8 mouse cellular contexts compared by ENCODE assay signal in the genomic region with DNA sequence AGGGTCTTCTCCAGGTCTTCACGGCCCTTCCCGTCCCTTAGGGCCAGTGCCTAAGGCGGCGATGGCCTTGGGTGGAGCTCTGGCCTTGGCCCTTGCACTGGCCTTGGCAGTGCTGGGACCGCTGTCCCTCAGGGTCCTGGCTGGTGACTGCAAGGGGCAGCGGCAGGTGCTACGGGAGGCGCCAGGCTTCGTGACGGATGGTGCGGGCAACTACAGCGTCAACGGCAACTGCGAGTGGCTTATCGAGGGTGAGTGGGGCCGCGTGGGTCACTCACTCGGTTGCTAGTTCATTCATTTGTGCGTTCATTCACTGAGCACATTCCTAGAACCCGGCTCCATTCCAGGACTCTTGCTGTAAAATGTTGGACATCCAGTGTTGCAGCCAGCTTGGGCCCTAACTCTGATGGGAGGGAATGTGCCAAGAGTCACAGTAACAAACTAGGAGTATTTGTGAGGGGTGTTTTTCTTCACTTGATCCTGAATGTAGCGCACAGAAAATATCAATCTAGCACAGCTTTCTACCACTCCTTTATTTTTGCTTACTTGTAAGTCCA. TPM values are rescaled to one million over a fixed set of nuclear protein-coding genes. Genes with fewer than 3 reads are reported as not detected.
DNase-seq lines count a peak whose midpoint lies in the region; ATAC-seq lines count a peak whose summit lies in the region.

No protein-coding gene starts in this region.

- H3K9me3 ChIP-seq in hindbrain, embryonic 15.5 days, result no peaks in the 10 kb centered on the region

- peak overlapping the region; percentile 72 for H3K4me3 ChIP-seq in hindbrain, embryonic 15.5 days

- H3K27ac ChIP-seq in hindbrain, embryonic 15.5 days (replicated peaks), result peak overlapping the region; percentile 86

- peaks cover 23% of the 10 kb centered on the region for H3K27me3 ChIP-seq in hindbrain, embryonic 15.5 days

- peaks cover 51% of the 10 kb centered on the region for H3K4me1 ChIP-seq in hindbrain, embryonic 15.5 days (replicated peaks)

- H3K9ac ChIP-seq in hindbrain, embryonic 15.5 days, result peak overlapping the region; percentile 78

- H3K36me3 ChIP-seq in hindbrain, embryonic 15.5 days, result no peaks in the 10 kb centered on the region

- H3K4me2 ChIP-seq in hindbrain, embryonic 15.5 days, result peak overlapping the region; percentile 95

- 14% methylated on average over 21 of the region's 21 CpGs for WGBS in hindbrain, embryonic 15.5 days

- ATAC-seq in hindbrain, embryonic 15.5 days (ENCODE audit: low FRiP score, low read depth), result no peak

- peak; percentile 47 for DNase-seq in embryo, embryonic 11 days
- DNase-seq in embryo, embryonic 9.5 days (ENCODE audit: extremely low spot score), result no peak
- peak; percentile 21 for DNase-seq in 3T3-L1 (ENCODE audit: low read depth, low spot score)
- peak; percentile 59 to 62 for DNase-seq in cerebellum, postnatal 14 days
- peak; percentile 16 for DNase-seq in lung, postnatal 36 days
- DNase-seq in gastrocnemius, adult 8-10 months (ENCODE audit: low spot score in 2 of 2), result no peak
- no peak for DNase-seq in thymus, postnatal 4 days

RNA-seq across cellular contexts. Expression of gene Megf8, which starts 0.6 kb away (rescaled TPM):
- 23.9 and 25.1 TPM in 2 replicates for polyA plus RNA-seq in hindbrain, embryonic 15.5 days (2015; fragmentation: Nextera tagmentation; extraction: Ambion mirVana)
- 10 to 100 TPM; 22.6 to 26.8 (median 25.0) TPM for total RNA-seq in gastrocnemius, adult 8-10 months (2022)

RNA-seq across cellular contexts. Expression of gene Tmem145, which starts 11.6 kb away (rescaled TPM):
- 84.1 and 101 TPM in 2 replicates for polyA plus RNA-seq in hindbrain, embryonic 15.5 days (2015; fragmentation: Nextera tagmentation; extraction: Ambion mirVana)
- not detected for total RNA-seq in gastrocnemius, adult 8-10 months (2022)

RNA-seq across cellular contexts. Expression of gene Prr19, which starts 16.3 kb away (rescaled TPM):
- 3.5 and 4.6 TPM in 2 replicates for polyA plus RNA-seq in hindbrain, embryonic 15.5 days (2015; fragmentation: Nextera tagmentation; extraction: Ambion mirVana)
- total RNA-seq in gastrocnemius, adult 8-10 months (2022), result not detected

RNA-seq across cellular contexts. Expression of gene Pafah1b3, which starts 19.7 kb away (rescaled TPM):
- polyA plus RNA-seq in hindbrain, embryonic 15.5 days (2015; fragmentation: Nextera tagmentation; extraction: Ambion mirVana), result 558 and 579 TPM in 2 replicates
- total RNA-seq in gastrocnemius, adult 8-10 months (2022), result 1 to 10 TPM in 3 of 4 experiments, under 1 TPM in 1; 0.56 to 1.5 (median 1.1) TPM

RNA-seq across cellular contexts. Expression of gene Cic, which starts 50.0 kb away (rescaled TPM):
- 32.5 and 38.5 TPM in 2 replicates for polyA plus RNA-seq in hindbrain, embryonic 15.5 days (2015; fragmentation: Nextera tagmentation; extraction: Ambion mirVana)
- 10 to 100 TPM; 26.4 to 38.7 (median 30.1) TPM for total RNA-seq in gastrocnemius, adult 8-10 months (2022)

Comparison
In these comparisons a context has a peak if more than half of its experiments do, and no peak if none do; other contexts are left out.
1. DNase-seq: peak in embryo, embryonic 11 days (single experiment), 3T3-L1 (single experiment), cerebellum, postnatal 14 days (2 of 2) and lung, postnatal 36 days (single experiment); none in embryo, embryonic 9.5 days (single experiment), gastrocnemius, adult 8-10 months (0 of 2) and thymus, postnatal 4 days (single experiment).